Mouse (Mus musculus) neural tube, embryonic 12.5 days (tissue): Measurements from ENCODE around the gene 2810021J22Rik. TPM values are rescaled to one million over a fixed set of nuclear protein-coding genes. Genes with fewer than 3 reads are reported as not detected.

ENCODE experiments used
- ATAC-seq: fragments of 200-750 bp; cut with Nextera tagmentation; 2 replicates; pipeline ENCODE4 v1.8.0; 2017; ENCODE audit warnings: low read depth, mild to moderate bottlenecking, moderate TSS enrichment, moderate library complexity; ENCODE audit not compliant: low FRiP score
- H3K27ac ChIP-seq: fragments of 300-500 bp; sonication (generic); 2 replicates; pipeline ENCODE4 v1.5.1; 2016
- H3K27me3 ChIP-seq: fragments of 300-500 bp; sonication (generic); replicated peaks from 2 replicates; pipeline ENCODE4 v1.6.1; 2016; ENCODE audit warnings: mild to moderate bottlenecking
- H3K36me3 ChIP-seq: fragments of 300-500 bp; sonication (generic); 2 replicates; pipeline ENCODE4 v1.6.1; 2016; ENCODE audit warnings: mild to moderate bottlenecking
- H3K4me1 ChIP-seq: fragments of 300-500 bp; sonication (generic); 2 replicates; pipeline ENCODE4 v1.6.1; 2016
- H3K4me2 ChIP-seq: fragments of 300-500 bp; sonication (generic); replicated peaks from 2 replicates; pipeline ENCODE4 v1.6.1; 2016; ENCODE audit warnings: mild to moderate bottlenecking
- H3K4me3 ChIP-seq: fragments of 300-500 bp; sonication (generic); 2 replicates; pipeline ENCODE4 v1.5.1; 2016
- H3K9ac ChIP-seq: fragments of 300-500 bp; sonication (generic); 2 replicates; pipeline ENCODE4 v1.6.1; 2016; ENCODE audit warnings: mild to moderate bottlenecking
- H3K9me3 ChIP-seq: fragments of 300-500 bp; sonication (generic); 2 replicates; pipeline ENCODE4 v1.6.1; 2016; ENCODE audit warnings: mild to moderate bottlenecking
- WGBS: fragments of 180-500 bp; shearing (Covaris S2); methylation state at CpG from one replicate; pipeline ENCODE4 v1.1.7; 2016; 5-methylcytosine and 5-hydroxymethylcytosine counted together
- polyA plus RNA-seq: library from polyadenylated mRNA; unstranded; fragments of >200 nt; fragmentation: Nextera tagmentation; extraction: Ambion mirVana; gene quantifications from 2 replicates; pipeline ENCODE4 v1.2.1, GENCODE M21; 2016

The 2810021J22Rik gene
- polyA plus RNA-seq, 1 experiment from 2014 or later, result 10.8 TPM

GRCm38 (mm10) chr11:58890511-58890910, 23.5 kb downstream of the 2810021J22Rik start:
- H3K36me3 ChIP-seq, result peaks cover 45% of the 10 kb centered on the region
- H3K9me3 ChIP-seq, result no peaks in the 10 kb centered on the region
- WGBS, result 95% methylated on average over 10 of the region's 10 CpGs
- no peaks in the 10 kb centered on the region for H3K4me1 ChIP-seq
- H3K27me3 ChIP-seq, result no peaks in the 10 kb centered on the region
- H3K27ac ChIP-seq, result no peak overlapping the region
- no peak overlapping the region for H3K9ac ChIP-seq
- ATAC-seq, result no peak
- no peak overlapping the region for H3K4me3 ChIP-seq
- H3K4me2 ChIP-seq, result no peak overlapping the region

GRCm38 (mm10) chr11:58894456-58894855, 27.4 kb downstream of the 2810021J22Rik start:
- Histone ChIP-seq H3K36me3 (peaks cover 61% of the 10 kb centered on the region), H3K9me3 (no peaks in the 10 kb centered on the region)
- WGBS, result 69% methylated on average over 6 of the region's 6 CpGs

DNA sequence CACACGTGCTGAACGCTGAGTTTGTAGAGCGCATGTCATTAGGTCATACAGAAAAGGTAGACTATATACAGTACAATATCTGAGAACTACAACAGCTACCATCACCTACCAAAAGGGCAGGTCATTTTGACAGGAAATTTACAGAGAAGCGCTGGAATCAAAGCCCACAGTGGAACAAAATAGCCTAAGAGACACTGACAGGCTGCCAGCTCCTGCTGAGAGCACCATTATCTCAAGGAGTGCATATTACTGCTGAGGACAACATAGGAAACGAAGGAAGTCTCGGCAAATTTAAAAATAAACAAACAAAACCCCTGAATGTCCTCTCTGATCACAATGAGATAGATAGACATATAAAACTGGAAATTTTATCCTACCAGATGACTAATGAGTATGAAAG, 30.5 kb downstream of the 2810021J22Rik start:
- Histone ChIP-seq H3K9me3 (no peaks in the 10 kb centered on the region), H3K27ac (no peak overlapping the region), H3K4me3 (no peak overlapping the region), H3K36me3 (peaks cover 48% of the 10 kb centered on the region), H3K4me1 (no peaks in the 10 kb centered on the region), H3K9ac (no peak overlapping the region), H3K27me3 (no peaks in the 10 kb centered on the region), H3K4me2 (no peak overlapping the region)
- WGBS, result 87% methylated on average over 6 of the region's 6 CpGs
- no peak for ATAC-seq

More at GRCm38 (mm10) chr11:58894456-58894855, 27.4 kb downstream of the 2810021J22Rik start:
- H3K9ac ChIP-seq, result no peak overlapping the region
- no peak for ATAC-seq
- H3K4me1 ChIP-seq, result no peaks in the 10 kb centered on the region
- no peak overlapping the region for H3K27ac ChIP-seq
- H3K4me2 ChIP-seq, result no peak overlapping the region
- H3K27me3 ChIP-seq, result no peaks in the 10 kb centered on the region
- H3K4me3 ChIP-seq, result no peak overlapping the region

- Histone ChIP-seq H3K4me1 (peaks cover 6% of the 10 kb centered on the region; the same call in 1 of the 2 replicates), H3K36me3 (peaks cover 33% of the 10 kb centered on the region), H3K4me2 (no peak overlapping the region), H3K9ac (no peak overlapping the region), H3K27ac (no peak overlapping the region), H3K27me3 (no peaks in the 10 kb centered on the region), H3K4me3 (no peak overlapping the region), H3K9me3 (no peaks in the 10 kb centered on the region)
- no peak for ATAC-seq
These were observed 34.1 kb downstream of the 2810021J22Rik start for GRCm38 (mm10) chr11:58901080-58901479.

DNA sequence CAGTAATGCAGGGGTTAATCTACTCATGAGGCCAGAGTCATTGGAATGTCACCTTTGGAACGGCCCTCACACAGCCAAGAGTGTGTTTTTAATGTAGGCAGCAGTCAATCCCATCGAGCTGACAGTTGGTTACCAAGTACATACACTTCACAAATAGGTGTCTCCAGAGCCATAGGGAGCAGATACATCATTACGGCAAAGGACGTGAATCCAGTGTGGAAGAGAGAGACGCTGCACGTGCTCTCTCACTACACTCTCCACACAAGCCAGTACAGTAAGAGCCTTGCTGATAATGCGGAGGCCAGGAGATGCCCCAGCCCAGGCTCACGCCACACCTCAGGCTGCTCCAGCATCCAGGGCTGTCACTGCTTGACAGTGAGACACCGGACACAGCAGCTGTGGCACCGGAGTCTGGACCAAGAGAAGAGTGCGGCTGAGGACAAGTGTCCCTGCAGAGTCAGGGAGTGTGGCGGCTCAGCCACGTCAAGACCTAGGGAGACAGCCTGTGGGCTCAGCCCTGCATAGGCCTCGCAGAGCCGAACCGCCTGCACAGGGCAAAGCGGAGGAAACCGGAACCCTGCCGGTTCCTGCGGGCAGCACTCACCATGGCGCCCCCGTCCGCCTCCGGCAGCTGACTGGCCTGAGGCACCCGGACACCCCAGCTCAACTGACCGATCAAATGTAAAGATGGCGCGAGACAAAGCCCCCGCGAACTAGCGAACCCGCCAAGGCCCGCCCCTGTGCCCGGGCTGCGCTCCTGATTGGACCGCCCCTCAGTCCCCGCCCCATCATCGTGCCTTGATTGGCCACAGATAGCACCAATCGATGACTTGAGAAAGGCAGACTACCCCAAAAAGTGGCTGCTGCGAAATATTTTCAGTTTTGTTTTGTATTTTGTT, 36.7 kb downstream of the 2810021J22Rik start, which contains the start of gene Zfp39:
TSS of gene Zfp39 (minus strand) at position 715 of the 899 bp plus-strand sequence.
- under 1% methylated on average over 40 of the region's 40 CpGs for WGBS
- Histone ChIP-seq H3K9ac (peak within 1 kb of the TSS; percentile 84), H3K4me1 (peaks cover 6% of the 10 kb centered on the region; the same call in 1 of the 2 replicates), H3K27ac (peak within 1 kb of the TSS; percentile 75), H3K4me2 (peak within 1 kb of the TSS; percentile 88), H3K36me3 (peaks cover 17% of the 10 kb centered on the region), H3K4me3 (peak within 1 kb of the TSS; percentile 76), H3K27me3 (no peaks in the 10 kb centered on the region), H3K9me3 (no peaks in the 10 kb centered on the region)
- peak; percentile 99 for ATAC-seq

- peak; percentile 44 for ATAC-seq
- H3K27ac ChIP-seq, result no peak overlapping the region
- no peaks in the 10 kb centered on the region for H3K27me3 ChIP-seq
- no peaks in the 10 kb centered on the region for H3K9me3 ChIP-seq
- no peak overlapping the region for H3K9ac ChIP-seq
- H3K4me1 ChIP-seq, result peaks cover 6% of the 10 kb centered on the region; the same call in 1 of the 2 replicates
- H3K36me3 ChIP-seq, result peaks cover 13% of the 10 kb centered on the region
- peak overlapping the region; percentile 76 for H3K4me3 ChIP-seq
- H3K4me2 ChIP-seq, result peak overlapping the region; percentile 88
- 7% methylated on average over 8 of the region's 8 CpGs for WGBS
These were observed 37.3 kb downstream of the 2810021J22Rik start for GRCm38 (mm10) chr11:58904410-58904718.

- no peaks in the 10 kb centered on the region for H3K27me3 ChIP-seq
- H3K4me2 ChIP-seq, result 0 out of 2 replicates have a peak overlapping the region, but pooled peaks have one; percentile 88
- H3K36me3 ChIP-seq, result peaks cover 13% of the 10 kb centered on the region
- no peak overlapping the region for H3K9ac ChIP-seq
- peaks cover 6% of the 10 kb centered on the region; the same call in 1 of the 2 replicates for H3K4me1 ChIP-seq
- WGBS, result 51% methylated on average over 6 of the region's 6 CpGs
- H3K9me3 ChIP-seq, result no peaks in the 10 kb centered on the region
- H3K27ac ChIP-seq, result no peak overlapping the region
- H3K4me3 ChIP-seq, result no peak overlapping the region
- no peak for ATAC-seq
These were observed 37.8 kb downstream of the 2810021J22Rik start for GRCm38 (mm10) chr11:58904838-58905237.

- H3K4me1 ChIP-seq, result peaks cover 3% of the 10 kb centered on the region; the same call in 1 of the 2 replicates
- WGBS, result 94% methylated on average over 1 of the region's 1 CpGs
- H3K9ac ChIP-seq, result no peak overlapping the region
- no peak for ATAC-seq
- H3K4me3 ChIP-seq, result no peak overlapping the region
- no peaks in the 10 kb centered on the region for H3K27me3 ChIP-seq
- no peak overlapping the region for H3K27ac ChIP-seq
- H3K36me3 ChIP-seq, result no peaks in the 10 kb centered on the region
- H3K9me3 ChIP-seq, result no peaks in the 10 kb centered on the region
- H3K4me2 ChIP-seq, result 0 out of 2 replicates have a peak overlapping the region, but pooled peaks have one; percentile 56
These were observed 46.8 kb downstream of the 2810021J22Rik start for GRCm38 (mm10) chr11:58913776-58914175.

GRCm38 (mm10) chr11:58914461-58915028, 47.5 kb downstream of the 2810021J22Rik start:
- Histone ChIP-seq H3K4me2 (peak overlapping the region; percentile 56), H3K36me3 (no peaks in the 10 kb centered on the region), H3K4me3 (peak overlapping the region; percentile 16; the same call in 1 of the 2 replicates), H3K27me3 (no peaks in the 10 kb centered on the region), H3K9ac (peak overlapping the region; percentile 0; the same call in 1 of the 2 replicates), H3K4me1 (peaks cover 3% of the 10 kb centered on the region; the same call in 1 of the 2 replicates), H3K9me3 (no peaks in the 10 kb centered on the region), H3K27ac (no peak overlapping the region)
- ATAC-seq, result no peak
- 28% methylated on average over 17 of the region's 17 CpGs for WGBS

DNA sequence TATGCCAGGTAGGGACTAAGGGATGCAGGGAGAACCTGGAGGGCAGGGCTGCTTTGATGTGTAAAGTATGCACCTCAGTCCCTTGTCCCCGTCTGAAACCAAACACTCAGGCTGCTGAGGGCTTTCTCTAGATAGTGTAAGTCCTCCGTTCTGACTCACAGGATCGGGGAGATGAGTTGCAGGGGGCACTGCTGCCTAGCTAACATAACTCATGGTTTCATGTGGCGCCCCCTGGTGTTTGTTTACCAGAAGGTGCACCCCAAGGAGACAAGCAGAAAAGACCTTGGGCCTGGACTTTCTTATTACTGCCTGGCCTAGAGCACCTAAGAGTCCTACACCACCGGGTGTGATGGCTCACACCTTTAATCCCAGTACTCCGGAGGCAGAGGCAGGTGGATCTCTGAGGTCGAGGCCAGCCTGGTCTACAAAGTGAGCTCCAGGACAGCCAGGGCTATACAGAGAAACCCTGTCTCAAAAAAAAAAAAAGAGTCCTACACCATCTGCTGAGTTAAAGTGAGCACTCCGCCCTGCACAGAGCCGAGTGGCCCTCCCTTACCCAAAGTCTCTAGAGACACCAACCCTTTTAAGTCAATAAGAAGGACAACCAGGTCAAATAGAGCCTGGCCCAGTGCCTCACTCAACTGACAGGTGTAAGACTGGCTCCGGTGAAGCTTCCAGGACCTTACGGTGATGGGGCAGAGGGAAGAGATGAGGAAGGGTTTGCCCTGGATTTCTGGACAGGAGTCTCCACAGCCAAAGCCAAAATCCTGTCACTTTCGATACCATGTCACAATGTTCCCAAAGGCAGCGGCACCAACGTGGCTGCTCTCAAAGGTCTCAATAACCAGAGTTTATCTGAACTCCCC, 50.1 kb downstream of the 2810021J22Rik start:
- Histone ChIP-seq H3K4me3 (no peak overlapping the region), H3K36me3 (no peaks in the 10 kb centered on the region), H3K4me2 (no peak overlapping the region), H3K27ac (no peak overlapping the region), H3K27me3 (no peaks in the 10 kb centered on the region), H3K9ac (no peak overlapping the region), H3K4me1 (peaks cover 3% of the 10 kb centered on the region; the same call in 1 of the 2 replicates), H3K9me3 (no peaks in the 10 kb centered on the region)
- ATAC-seq, result no peak
- 57% methylated on average over 14 of the region's 14 CpGs for WGBS

- Histone ChIP-seq H3K4me3 (no peak within 1 kb of the TSS), H3K36me3 (no peaks in the 10 kb centered on the region), H3K27ac (no peak within 1 kb of the TSS), H3K4me2 (no peak within 1 kb of the TSS), H3K9ac (no peak within 1 kb of the TSS), H3K9me3 (no peaks in the 10 kb centered on the region), H3K27me3 (no peaks in the 10 kb centered on the region), H3K4me1 (peaks cover 3% of the 10 kb centered on the region; the same call in 1 of the 2 replicates)
- ATAC-seq, result no peak
- WGBS, result 89% methylated on average over 12 of the region's 12 CpGs
These were observed 50.8 kb downstream of the 2810021J22Rik start, which contains the start of gene Btnl10 for GRCm38 (mm10) chr11:58917745-58918366. Gene Btnl10, plus strand, starts transcription at chr11:58917908.
